Mouse (Mus musculus): ENCODE results near the gene Capn13. TPM values are rescaled to one million over a fixed set of nuclear protein-coding genes. Genes with fewer than 3 reads are reported as not detected.
"Not testable (repeated sequence)": the region's sequence is repeated elsewhere in the genome, so short reads cannot be mapped to it uniquely, and the experiment has no call there.

Gene Capn13
- polyA plus RNA-seq, 1 experiment from 2014 or later = not detected

GRCm38 (mm10) chr17:73277770-73278169 lies 122.9 kb downstream of the Capn13 start:
- no peaks in the 10 kb centered on the region; the same call in 1 of the 2 replicates for H3K27me3 ChIP-seq (replicated peaks; ENCODE audit: control insufficient read depth, insufficient read depth, low read length)
- no peaks in the 10 kb centered on the region for H3K36me3 ChIP-seq (ENCODE audit: control insufficient read depth, insufficient read depth, low read length)
- no peak overlapping the region for H3K27ac ChIP-seq (ENCODE audit: low read depth, low read length)
- no peak overlapping the region for H3K9ac ChIP-seq (ENCODE audit: low read depth, low read length)
- no peak overlapping the region for H3K4me2 ChIP-seq
- no peaks in the 10 kb centered on the region for H3K4me1 ChIP-seq (replicated peaks; ENCODE audit: control insufficient read depth, insufficient read depth, low read length)
- no peaks in the 10 kb centered on the region for H3K9me3 ChIP-seq (ENCODE audit: control insufficient read depth, low read length)
- H3K4me3 ChIP-seq (ENCODE audit: low read depth, low read length) = no peak overlapping the region
- 90% methylated on average over 4 of the region's 4 CpGs for WGBS
- DNase-seq (ENCODE audit: low spot score) = no peak
- no peak for ATAC-seq (replicated peaks; ENCODE audit: low FRiP score)

GRCm38 (mm10) chr17:73275066-73275465 lies 125.6 kb downstream of the Capn13 start:
- H3K4me2 ChIP-seq = no peak overlapping the region
- H3K36me3 ChIP-seq (ENCODE audit: control insufficient read depth, insufficient read depth, low read length) = no peaks in the 10 kb centered on the region
- no peak for DNase-seq (ENCODE audit: low spot score)
- ATAC-seq (replicated peaks; ENCODE audit: low FRiP score) = no peak
- H3K4me3 ChIP-seq (ENCODE audit: low read depth, low read length) = no peak overlapping the region
- H3K4me1 ChIP-seq (replicated peaks; ENCODE audit: control insufficient read depth, insufficient read depth, low read length) = no peaks in the 10 kb centered on the region; the same call in 1 of the 2 replicates
- no peaks in the 10 kb centered on the region for H3K9me3 ChIP-seq (ENCODE audit: control insufficient read depth, low read length)
- 77% methylated on average over 10 of the region's 10 CpGs for WGBS
- H3K27ac ChIP-seq (ENCODE audit: low read depth, low read length) = no peak overlapping the region
- H3K9ac ChIP-seq (ENCODE audit: low read depth, low read length) = no peak overlapping the region
- H3K27me3 ChIP-seq (replicated peaks; ENCODE audit: control insufficient read depth, insufficient read depth, low read length) = no peaks in the 10 kb centered on the region

DNA sequence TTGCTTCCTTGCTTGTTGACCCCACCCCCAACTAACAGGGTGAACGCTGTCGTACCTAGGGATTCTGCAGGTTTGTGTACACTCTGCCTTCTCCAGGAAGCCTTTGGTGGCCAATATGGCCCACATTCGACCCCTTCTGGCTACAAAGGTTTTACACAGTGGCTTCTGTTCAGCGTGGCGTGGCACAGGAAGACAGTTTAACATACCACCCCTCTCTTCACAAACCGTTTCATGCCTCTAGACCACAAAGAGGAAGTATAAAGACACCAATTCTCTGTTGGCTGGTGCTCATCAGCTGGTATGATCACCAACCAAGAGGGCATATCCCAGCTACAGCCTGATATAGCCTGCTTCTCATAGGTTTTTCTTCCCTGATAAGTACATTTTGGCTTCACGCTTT lies 126.9 kb downstream of the Capn13 start:
- Histone ChIP-seq H3K36me3 (ENCODE audit: control insufficient read depth, insufficient read depth, low read length) (no peaks in the 10 kb centered on the region), H3K27ac (ENCODE audit: low read depth, low read length) (no peak overlapping the region), H3K4me2 (no peak overlapping the region), H3K9ac (ENCODE audit: low read depth, low read length) (no peak overlapping the region), H3K4me1 (replicated peaks; ENCODE audit: control insufficient read depth, insufficient read depth, low read length) (no peaks in the 10 kb centered on the region; the same call in 1 of the 2 replicates), H3K27me3 (replicated peaks; ENCODE audit: control insufficient read depth, insufficient read depth, low read length) (no peaks in the 10 kb centered on the region), H3K4me3 (ENCODE audit: low read depth, low read length) (no peak overlapping the region), H3K9me3 (ENCODE audit: control insufficient read depth, low read length) (no peaks in the 10 kb centered on the region)
- 60% methylated on average over 7 of the region's 7 CpGs for WGBS
- no peak for ATAC-seq (replicated peaks; ENCODE audit: low FRiP score)
- no peak for DNase-seq (ENCODE audit: low spot score)

DNA sequence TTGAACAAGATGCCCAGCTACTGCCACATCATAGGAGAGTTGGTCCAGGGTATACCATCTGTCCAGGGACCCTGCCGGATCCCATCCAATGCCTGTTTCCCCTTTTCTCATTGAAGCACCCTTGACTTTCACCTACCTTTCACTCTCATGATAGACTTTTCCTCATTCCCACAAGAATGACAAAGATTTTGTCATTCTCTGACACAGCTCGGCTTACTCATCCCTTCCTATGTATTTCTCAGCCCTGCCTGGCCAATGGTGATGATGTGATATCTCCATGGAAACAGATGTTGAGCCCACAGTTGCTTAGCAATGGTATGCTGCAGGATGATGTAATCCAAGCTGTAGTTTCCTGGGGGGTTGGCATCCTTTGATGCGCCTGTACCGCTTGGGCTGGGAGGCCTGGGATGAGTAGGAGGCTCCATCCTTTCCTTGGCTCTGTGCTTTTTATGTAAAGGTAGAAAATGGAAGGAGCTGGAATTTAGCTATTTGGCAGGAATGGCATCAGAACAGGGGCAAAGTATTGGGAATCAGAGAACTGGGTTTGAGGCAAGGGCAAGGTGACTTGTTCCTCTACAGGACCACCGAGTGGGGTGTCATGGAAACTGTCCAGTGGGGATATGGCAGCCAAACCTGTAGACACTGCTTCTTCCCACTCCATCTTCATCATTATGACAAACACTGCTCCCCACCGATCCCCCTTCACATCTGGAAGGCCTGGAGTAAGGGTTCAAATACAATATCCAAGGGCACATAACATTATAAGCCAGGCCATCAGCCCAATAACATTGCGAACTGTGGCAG lies 128.7 kb downstream of the Capn13 start:
- DNase-seq (ENCODE audit: low spot score) = no peak
- Histone ChIP-seq H3K27ac (ENCODE audit: low read depth, low read length) (no peak overlapping the region), H3K9ac (ENCODE audit: low read depth, low read length) (no peak overlapping the region), H3K4me3 (ENCODE audit: low read depth, low read length) (no peak overlapping the region), H3K4me2 (no peak overlapping the region), H3K36me3 (ENCODE audit: control insufficient read depth, insufficient read depth, low read length) (no peaks in the 10 kb centered on the region), H3K9me3 (ENCODE audit: control insufficient read depth, low read length) (no peaks in the 10 kb centered on the region), H3K4me1 (replicated peaks; ENCODE audit: control insufficient read depth, insufficient read depth, low read length) (no peaks in the 10 kb centered on the region; the same call in 1 of the 2 replicates), H3K27me3 (replicated peaks; ENCODE audit: control insufficient read depth, insufficient read depth, low read length) (no peaks in the 10 kb centered on the region)
- no peak for ATAC-seq (replicated peaks; ENCODE audit: low FRiP score)
- 85% methylated on average over 7 of the region's 7 CpGs for WGBS

- Histone ChIP-seq H3K36me3 (ENCODE audit: control insufficient read depth, insufficient read depth, low read length) (no peaks in the 10 kb centered on the region), H3K4me1 (replicated peaks; ENCODE audit: control insufficient read depth, insufficient read depth, low read length) (no peaks in the 10 kb centered on the region; the same call in 1 of the 2 replicates), H3K4me3 (ENCODE audit: low read depth, low read length) (no peak overlapping the region), H3K4me2 (no peak overlapping the region), H3K9me3 (ENCODE audit: control insufficient read depth, low read length) (no peaks in the 10 kb centered on the region), H3K9ac (ENCODE audit: low read depth, low read length) (no peak overlapping the region), H3K27me3 (replicated peaks; ENCODE audit: control insufficient read depth, insufficient read depth, low read length) (no peaks in the 10 kb centered on the region), H3K27ac (ENCODE audit: low read depth, low read length) (no peak overlapping the region)
- no peak for DNase-seq (ENCODE audit: low spot score)
- no peak for ATAC-seq (replicated peaks; ENCODE audit: low FRiP score)
- whole genome bisulfite sequencing = 60% methylated on average over 15 of the region's 15 CpGs
Measured at GRCm38 (mm10) chr17:73270871-73271796, 129.5 kb downstream of the Capn13 start.

- ATAC-seq (replicated peaks; ENCODE audit: low FRiP score) (no peak), DNase-seq (ENCODE audit: low spot score) (no peak)
- Histone ChIP-seq H3K4me2 (no peak overlapping the region), H3K27ac (ENCODE audit: low read depth, low read length) (no peak overlapping the region), H3K9ac (ENCODE audit: low read depth, low read length) (no peak overlapping the region), H3K36me3 (ENCODE audit: control insufficient read depth, insufficient read depth, low read length) (no peaks in the 10 kb centered on the region), H3K27me3 (replicated peaks; ENCODE audit: control insufficient read depth, insufficient read depth, low read length) (no peaks in the 10 kb centered on the region), H3K4me3 (ENCODE audit: low read depth, low read length) (no peak overlapping the region), H3K4me1 (replicated peaks; ENCODE audit: control insufficient read depth, insufficient read depth, low read length) (no peaks in the 10 kb centered on the region), H3K9me3 (ENCODE audit: control insufficient read depth, low read length) (no peaks in the 10 kb centered on the region)
- WGBS = 54% methylated on average over 8 of the region's 8 CpGs
Measured at GRCm38 (mm10) chr17:73263077-73263501, 137.6 kb downstream of the Capn13 start.

- H3K36me3 ChIP-seq (ENCODE audit: control insufficient read depth, insufficient read depth, low read length) = no peaks in the 10 kb centered on the region
- DNase-seq (ENCODE audit: low spot score) (no peak), ATAC-seq (replicated peaks; ENCODE audit: low FRiP score) (no peak)
- no peak overlapping the region for H3K4me3 ChIP-seq (ENCODE audit: low read depth, low read length)
- no peak overlapping the region for H3K27ac ChIP-seq (ENCODE audit: low read depth, low read length)
- no peak overlapping the region for H3K4me2 ChIP-seq
- H3K9me3 ChIP-seq (ENCODE audit: control insufficient read depth, low read length) = no peaks in the 10 kb centered on the region
- H3K4me1 ChIP-seq (replicated peaks; ENCODE audit: control insufficient read depth, insufficient read depth, low read length) = no peaks in the 10 kb centered on the region
- WGBS = 81% methylated on average over 2 of the region's 2 CpGs
- H3K27me3 ChIP-seq (replicated peaks; ENCODE audit: control insufficient read depth, insufficient read depth, low read length) = no peaks in the 10 kb centered on the region
- H3K9ac ChIP-seq (ENCODE audit: low read depth, low read length) = no peak overlapping the region
Measured at GRCm38 (mm10) chr17:73262558-73262957, 138.1 kb downstream of the Capn13 start.

- not testable (repeated sequence) for H3K36me3 ChIP-seq (ENCODE audit: control insufficient read depth, insufficient read depth, low read length); H3K27ac ChIP-seq (ENCODE audit: low read depth, low read length); H3K9ac ChIP-seq (ENCODE audit: low read depth, low read length); DNase-seq (ENCODE audit: low spot score); H3K4me1 ChIP-seq (replicated peaks; ENCODE audit: control insufficient read depth, insufficient read depth, low read length); H3K4me3 ChIP-seq (ENCODE audit: low read depth, low read length); H3K27me3 ChIP-seq (replicated peaks; ENCODE audit: control insufficient read depth, insufficient read depth, low read length); H3K9me3 ChIP-seq (ENCODE audit: control insufficient read depth, low read length); ATAC-seq (replicated peaks; ENCODE audit: low FRiP score); H3K4me2 ChIP-seq
- whole genome bisulfite sequencing = 82% methylated on average over 5 of the region's 5 CpGs
Measured at GRCm38 (mm10) chr17:73259258-73259657, 141.4 kb downstream of the Capn13 start.
